Mouse (Mus musculus) layer of hippocampus, adult 18-20 months (tissue): ENCODE measurements around the gene Gm7534. TPM values are rescaled to one million over a fixed set of nuclear protein-coding genes. Genes with fewer than 3 reads are reported as not detected.
"Not testable (repeated sequence)": the region's sequence is repeated elsewhere in the genome, so short reads cannot be mapped to it uniquely, and the experiment has no call there.

ENCODE experiments used
- DNase-seq, 2 experiments: peaks; one replicate each; pipeline ENCODE4 v3.0.0; 2022; ENCODE audit warnings: low spot score in 2 of 2
- total RNA-seq, 2 experiments: library from RNA; stranded (reverse); gene quantifications; 2 replicates each; pipeline ENCODE4 v1.2.3; 2021

Gm7534 gene
- total RNA-seq, 2 experiments from 2014 or later = not detected

DNA sequence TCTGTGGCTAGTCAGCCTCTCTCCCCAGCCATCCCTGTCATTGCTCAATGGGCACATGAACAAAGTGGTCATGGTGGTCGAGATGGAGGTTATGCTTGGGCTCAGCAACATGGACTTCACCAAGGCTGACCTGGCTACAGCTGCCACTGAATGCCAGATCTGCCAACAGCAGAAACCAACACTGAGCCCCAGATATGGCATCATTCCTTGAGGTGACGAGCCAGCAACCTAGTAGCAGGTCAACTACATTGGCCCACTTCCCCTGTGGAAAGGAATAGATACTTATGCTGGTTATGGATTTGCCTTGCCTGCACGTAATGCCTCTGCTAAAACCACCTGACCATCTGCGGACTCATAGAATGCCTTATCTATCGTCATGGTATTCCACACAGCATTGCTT lies 58.5 kb downstream of the Gm7534 start:
- not testable (repeated sequence) for DNase-seq

Other genes with a start within 250 kb of the Gm7534 start
- 100 to 1,000 TPM in 1 of 2 experiments, 10 to 100 TPM in 1; 98.1 to 114 TPM for gene Hmgn2, start 234.4 kb downstream of the Gm7534 start, total RNA-seq
- gene Dhdds, start 202.1 kb downstream of the Gm7534 start, total RNA-seq = 10 to 100 TPM; 56.6 to 61.9 TPM
- not detected for gene Lin28a, start 184.2 kb downstream of the Gm7534 start, total RNA-seq
- not detected for gene Zfp683, start 149.2 kb downstream of the Gm7534 start, total RNA-seq
- gene Crybg2, start 142.2 kb downstream of the Gm7534 start, total RNA-seq = 1 to 10 TPM; 2.1 to 4.2 TPM
- gene Cd52, start 107.9 kb downstream of the Gm7534 start, total RNA-seq = 1 to 10 TPM in 1 of 2 experiments, under 1 TPM in 1; 0.74 to 1.9 TPM
- 10 to 100 TPM; 33.5 TPM for gene Ubxn11, start 100.4 kb downstream of the Gm7534 start, total RNA-seq
- gene Sh3bgrl3, start 74.2 kb downstream of the Gm7534 start, total RNA-seq = 100 to 1,000 TPM; 250 to 270 TPM
- gene Cep85, start 15.9 kb downstream of the Gm7534 start, total RNA-seq = 10 to 100 TPM; 15.3 to 17.2 TPM
- gene Catsper4, start 24.4 kb upstream of the Gm7534 start, total RNA-seq = not detected
- gene Cnksr1, start 35.4 kb upstream of the Gm7534 start, total RNA-seq = under 1 TPM; 0.13 to 0.64 TPM
- gene E130218I03Rik, start 40.7 kb upstream of the Gm7534 start, total RNA-seq = not detected
- gene Zfp593, start 42.6 kb upstream of the Gm7534 start, total RNA-seq = 10 to 100 TPM; 11.9 to 12.2 TPM
- gene Gm30191, start 43.9 kb upstream of the Gm7534 start, total RNA-seq = not detected
- gene Grrp1, start 51.1 kb upstream of the Gm7534 start, total RNA-seq = 1 to 10 TPM; 1.6 to 1.7 TPM
- gene Pdik1l, start 84.9 kb upstream of the Gm7534 start, total RNA-seq = 10 to 100 TPM; 16.4 to 17.8 TPM
- not detected for gene Trim63, start 112.1 kb upstream of the Gm7534 start, total RNA-seq
- gene Slc30a2, start 140.2 kb upstream of the Gm7534 start, total RNA-seq = under 1 TPM in 1 of 2 experiments, not detected in 1; 0.10 TPM
- 10 to 100 TPM; 46.1 to 48.0 TPM for gene Extl1, start 180.8 kb upstream of the Gm7534 start, total RNA-seq
- 1 to 10 TPM; 5.0 to 5.9 TPM for gene Pafah2, start 193.3 kb upstream of the Gm7534 start, total RNA-seq